Mouse (Mus musculus) kidney, postnatal 10 days (tissue): ENCODE data around the gene Blvrb.

Source experiments
- DNase-seq: peaks from one replicate; pipeline ENCODE4 v3.0.0; 2021; ENCODE audit warnings: mixed read lengths

Gene Blvrb

GRCm38 (mm10) chr7:27449256-27449862 lies 1.6 kb downstream of the Blvrb start:
- DNase-seq: peak; percentile 85

- DNase-seq: no peak
These were observed 3.6 kb downstream of the Blvrb start for GRCm38 (mm10) chr7:27451359-27451758.

- no peak for DNase-seq
These were observed 4.5 kb downstream of the Blvrb start for GRCm38 (mm10) chr7:27452206-27452770.

- no peak for DNase-seq
These were observed 6.8 kb downstream of the Blvrb start for GRCm38 (mm10) chr7:27454461-27455121.

- DNase-seq: no peak
These were observed 7.5 kb downstream of the Blvrb start for GRCm38 (mm10) chr7:27455273-27455672.

- no peak for DNase-seq
These were observed 10.8 kb downstream of the Blvrb start for GRCm38 (mm10) chr7:27458614-27459013.

- DNase-seq: no peak
These were observed 11.9 kb downstream of the Blvrb start for GRCm38 (mm10) chr7:27459640-27460039.

GRCm38 (mm10) chr7:27460477-27460876 lies 12.7 kb downstream of the Blvrb start:
- DNase-seq: no peak

GRCm38 (mm10) chr7:27467648-27468047 lies 19.9 kb downstream of the Blvrb start:
- DNase-seq: no peak

- DNase-seq: no peak
These were observed 23.8 kb downstream of the Blvrb start for GRCm38 (mm10) chr7:27471390-27472120.

GRCm38 (mm10) chr7:27472596-27472995 lies 24.8 kb downstream of the Blvrb start:
- no peak for DNase-seq

GRCm38 (mm10) chr7:27473156-27473834 lies 25.5 kb downstream of the Blvrb start, which contains the start of gene Sertad3:
TSS of gene Sertad3 (plus strand) at chr7:27473768.
- DNase-seq: peak; percentile 100

- DNase-seq: no peak
These were observed 26.2 kb downstream of the Blvrb start for GRCm38 (mm10) chr7:27473835-27474489.

- DNase-seq: peak; percentile 100
These were observed 26.7 kb downstream of the Blvrb start for GRCm38 (mm10) chr7:27474490-27474954.

GRCm38 (mm10) chr7:27475596-27475995 lies 27.8 kb downstream of the Blvrb start:
- DNase-seq: no peak

- DNase-seq: peak; percentile 62
These were observed 28.4 kb downstream of the Blvrb start for GRCm38 (mm10) chr7:27476098-27476635.

GRCm38 (mm10) chr7:27478561-27478960 lies 30.8 kb downstream of the Blvrb start:
- DNase-seq: no peak

- DNase-seq: no peak
These were observed 32.0 kb downstream of the Blvrb start for GRCm38 (mm10) chr7:27479750-27480149.

GRCm38 (mm10) chr7:27480506-27480905 lies 32.7 kb downstream of the Blvrb start:
- DNase-seq: no peak

GRCm38 (mm10) chr7:27480927-27481626 lies 33.3 kb downstream of the Blvrb start:
- DNase-seq: no peak

GRCm38 (mm10) chr7:27481627-27481969 lies 33.8 kb downstream of the Blvrb start:
- peak; percentile 95 for DNase-seq
